Mouse (Mus musculus) forebrain, embryonic 13.5 days (tissue): ENCODE measurements around the gene Trip12. TPM values are rescaled to one million over a fixed set of nuclear protein-coding genes. Genes with fewer than 3 reads are reported as not detected.
A peak's percentile ranks its signal among the peaks of the same experiment; 100 is the strongest.

ENCODE experiments used
- ATAC-seq: fragments of 200-750 bp; cut with Nextera tagmentation; 2 replicates; pipeline ENCODE4 v1.8.0; 2017
- H3K27ac ChIP-seq: fragments of 300-500 bp; sonication (generic); 2 replicates; pipeline ENCODE4 v1.5.1; 2015; ENCODE audit warnings: inconsistent platforms, mild to moderate bottlenecking, moderate library complexity
- H3K27me3 ChIP-seq: fragments of 300-500 bp; sonication (generic); 2 replicates; pipeline ENCODE4 v1.6.1; 2015; ENCODE audit warnings: mild to moderate bottlenecking, inconsistent platforms
- H3K36me3 ChIP-seq: fragments of 300-500 bp; sonication (generic); 2 replicates; pipeline ENCODE4 v1.6.1; 2015; ENCODE audit warnings: mild to moderate bottlenecking, inconsistent platforms; ENCODE audit not compliant: poor library complexity, severe bottlenecking
- H3K4me1 ChIP-seq: fragments of 300-500 bp; sonication (generic); 2 replicates; pipeline ENCODE4 v1.6.1; 2015; ENCODE audit warnings: inconsistent platforms
- H3K4me2 ChIP-seq: fragments of 300-500 bp; sonication (generic); 2 replicates; pipeline ENCODE4 v1.6.1; 2015; ENCODE audit warnings: inconsistent platforms, mild to moderate bottlenecking, moderate library complexity
- H3K4me3 ChIP-seq: fragments of 300-500 bp; sonication (generic); 2 replicates; pipeline ENCODE4 v1.5.1; 2015; ENCODE audit warnings: mild to moderate bottlenecking, inconsistent platforms
- H3K9ac ChIP-seq: fragments of 300-500 bp; sonication (generic); 2 replicates; pipeline ENCODE4 v1.6.1; 2015; ENCODE audit warnings: mild to moderate bottlenecking, inconsistent platforms
- H3K9me3 ChIP-seq: fragments of 300-500 bp; sonication (generic); replicated peaks from 2 replicates; pipeline ENCODE4 v1.6.1; 2016; ENCODE audit warnings: inconsistent platforms
- WGBS: fragments of 180-500 bp; shearing (Covaris S2); methylation state at CpG from one replicate; pipeline ENCODE4 v1.1.7; 2015; 5-methylcytosine and 5-hydroxymethylcytosine counted together
- polyA plus RNA-seq: library from polyadenylated mRNA; unstranded; fragments of >200 nt; fragmentation: Nextera tagmentation; extraction: Ambion mirVana; gene quantifications from 2 replicates; pipeline ENCODE4 v1.2.1, GENCODE M21; 2015

Gene Trip12
- polyA plus RNA-seq, 1 experiment from 2014 or later = 66.3 TPM

GRCm38 (mm10) chr1:84837523-84838145 is 2.7 kb downstream of the Trip12 start:
- no peak overlapping the region for H3K27ac ChIP-seq
- H3K4me2 ChIP-seq = peak overlapping the region; percentile 78
- WGBS = 9% methylated on average over 20 of the region's 20 CpGs
- H3K4me1 ChIP-seq = peaks cover 33% of the 10 kb centered on the region
- H3K9ac ChIP-seq = peak overlapping the region; percentile 95
- H3K9me3 ChIP-seq = no peaks in the 10 kb centered on the region
- peaks cover 12% of the 10 kb centered on the region for H3K36me3 ChIP-seq
- H3K27me3 ChIP-seq = no peaks in the 10 kb centered on the region
- ATAC-seq = no peak
- H3K4me3 ChIP-seq = peak overlapping the region; percentile 92

GRCm38 (mm10) chr1:84825091-84825490 is 15.2 kb downstream of the Trip12 start:
- ATAC-seq = no peak
- H3K4me1 ChIP-seq = no peaks in the 10 kb centered on the region
- H3K4me2 ChIP-seq = no peak overlapping the region
- no peak overlapping the region for H3K27ac ChIP-seq
- 92% methylated on average over 2 of the region's 2 CpGs for WGBS
- H3K36me3 ChIP-seq = peaks cover 22% of the 10 kb centered on the region
- no peaks in the 10 kb centered on the region for H3K27me3 ChIP-seq
- no peak overlapping the region for H3K9ac ChIP-seq
- no peak overlapping the region for H3K4me3 ChIP-seq
- no peaks in the 10 kb centered on the region for H3K9me3 ChIP-seq

- H3K36me3 ChIP-seq = peaks cover 11% of the 10 kb centered on the region
- H3K4me2 ChIP-seq = no peak overlapping the region
- no peaks in the 10 kb centered on the region for H3K9me3 ChIP-seq
- H3K4me3 ChIP-seq = no peak overlapping the region
- no peak for ATAC-seq
- no peak overlapping the region for H3K27ac ChIP-seq
- no peak overlapping the region for H3K9ac ChIP-seq
- H3K27me3 ChIP-seq = no peaks in the 10 kb centered on the region
- H3K4me1 ChIP-seq = no peaks in the 10 kb centered on the region
- WGBS = 95% methylated on average over 1 of the region's 1 CpGs
Measured at GRCm38 (mm10) chr1:84817596-84817995, 22.7 kb downstream of the Trip12 start.

- WGBS = 83% methylated on average over 1 of the region's 1 CpGs
- H3K4me1 ChIP-seq = no peaks in the 10 kb centered on the region
- ATAC-seq = no peak
Measured at GRCm38 (mm10) chr1:84803788-84804187, 36.5 kb downstream of the Trip12 start.

GRCm38 (mm10) chr1:84799166-84799565 is 41.1 kb downstream of the Trip12 start:
- Histone ChIP-seq H3K4me3 (no peak overlapping the region), H3K27me3 (no peaks in the 10 kb centered on the region), H3K4me1 (no peaks in the 10 kb centered on the region), H3K9ac (no peak overlapping the region), H3K9me3 (no peaks in the 10 kb centered on the region), H3K4me2 (no peak overlapping the region), H3K36me3 (peaks cover under 1% of the 10 kb centered on the region), H3K27ac (no peak overlapping the region)
- ATAC-seq = no peak

More at GRCm38 (mm10) chr1:84803788-84804187, 36.5 kb downstream of the Trip12 start:
- no peaks in the 10 kb centered on the region for H3K36me3 ChIP-seq
- H3K9me3 ChIP-seq = no peaks in the 10 kb centered on the region
- H3K27me3 ChIP-seq = no peaks in the 10 kb centered on the region
- H3K4me2 ChIP-seq = no peak overlapping the region
- H3K27ac ChIP-seq = no peak overlapping the region
- H3K9ac ChIP-seq = no peak overlapping the region
- no peak overlapping the region for H3K4me3 ChIP-seq

- no peaks in the 10 kb centered on the region for H3K9me3 ChIP-seq
- no peak overlapping the region for H3K4me2 ChIP-seq
- no peak for ATAC-seq
- no peak overlapping the region for H3K4me3 ChIP-seq
- WGBS = 92% methylated on average over 7 of the region's 7 CpGs
- H3K9ac ChIP-seq = no peak overlapping the region
- no peak overlapping the region for H3K27ac ChIP-seq
- H3K27me3 ChIP-seq = no peaks in the 10 kb centered on the region
- H3K4me1 ChIP-seq = no peaks in the 10 kb centered on the region
- H3K36me3 ChIP-seq = peaks cover 32% of the 10 kb centered on the region
Measured at GRCm38 (mm10) chr1:84795335-84795734, 45.0 kb downstream of the Trip12 start.

- Histone ChIP-seq H3K9me3 (no peaks in the 10 kb centered on the region), H3K36me3 (peaks cover 53% of the 10 kb centered on the region), H3K27ac (no peak overlapping the region), H3K4me3 (no peak overlapping the region), H3K27me3 (no peaks in the 10 kb centered on the region), H3K4me1 (no peaks in the 10 kb centered on the region), H3K9ac (no peak overlapping the region), H3K4me2 (no peak overlapping the region)
- WGBS = 93% methylated on average over 2 of the region's 2 CpGs
- no peak for ATAC-seq
Measured at GRCm38 (mm10) chr1:84791393-84791792, 48.9 kb downstream of the Trip12 start.

- WGBS = 98% methylated on average over 3 of the region's 3 CpGs
- H3K4me2 ChIP-seq = no peak overlapping the region
- peaks cover 24% of the 10 kb centered on the region; the same call in 1 of the 2 replicates for H3K36me3 ChIP-seq
- no peaks in the 10 kb centered on the region for H3K27me3 ChIP-seq
- H3K4me1 ChIP-seq = no peaks in the 10 kb centered on the region
- no peak overlapping the region for H3K9ac ChIP-seq
- no peak overlapping the region for H3K4me3 ChIP-seq
- H3K27ac ChIP-seq = no peak overlapping the region
- ATAC-seq = no peak
- no peaks in the 10 kb centered on the region for H3K9me3 ChIP-seq
Measured at GRCm38 (mm10) chr1:84780630-84781029, 59.7 kb downstream of the Trip12 start.

- no peak overlapping the region for H3K9ac ChIP-seq
- WGBS = 88% methylated on average over 1 of the region's 1 CpGs
- ATAC-seq = no peak
- no peaks in the 10 kb centered on the region for H3K9me3 ChIP-seq
- peaks cover 21% of the 10 kb centered on the region; the same call in 1 of the 2 replicates for H3K36me3 ChIP-seq
- H3K27ac ChIP-seq = no peak overlapping the region
- H3K4me3 ChIP-seq = no peak overlapping the region
- no peaks in the 10 kb centered on the region for H3K4me1 ChIP-seq
- no peak overlapping the region for H3K4me2 ChIP-seq
- H3K27me3 ChIP-seq = no peaks in the 10 kb centered on the region
Measured at GRCm38 (mm10) chr1:84777455-84777854, 62.9 kb downstream of the Trip12 start.

- Histone ChIP-seq H3K4me3 (no peak overlapping the region), H3K27ac (no peak overlapping the region), H3K27me3 (no peaks in the 10 kb centered on the region), H3K4me1 (no peaks in the 10 kb centered on the region), H3K4me2 (no peak overlapping the region), H3K9me3 (no peaks in the 10 kb centered on the region), H3K36me3 (peaks cover 69% of the 10 kb centered on the region), H3K9ac (no peak overlapping the region)
- WGBS = 91% methylated on average over 4 of the region's 4 CpGs
- ATAC-seq = no peak
Measured at GRCm38 (mm10) chr1:84758843-84759242, 81.5 kb downstream of the Trip12 start.

GRCm38 (mm10) chr1:84742156-84742555 is 98.2 kb downstream of the Trip12 start:
- no peak for ATAC-seq
- no peaks in the 10 kb centered on the region for H3K4me1 ChIP-seq
- no peak overlapping the region for H3K4me3 ChIP-seq
- H3K27me3 ChIP-seq = no peaks in the 10 kb centered on the region
- H3K36me3 ChIP-seq = peaks cover 69% of the 10 kb centered on the region
- 88% methylated on average over 3 of the region's 3 CpGs for WGBS
- H3K27ac ChIP-seq = no peak overlapping the region
- H3K9me3 ChIP-seq = no peaks in the 10 kb centered on the region
- no peak overlapping the region for H3K9ac ChIP-seq
- no peak overlapping the region for H3K4me2 ChIP-seq

- Histone ChIP-seq H3K4me3 (no peak overlapping the region), H3K4me1 (no peaks in the 10 kb centered on the region), H3K27me3 (no peaks in the 10 kb centered on the region), H3K36me3 (peaks cover 71% of the 10 kb centered on the region), H3K27ac (no peak overlapping the region), H3K4me2 (no peak overlapping the region), H3K9me3 (no peaks in the 10 kb centered on the region), H3K9ac (no peak overlapping the region)
- WGBS = 93% methylated on average over 1 of the region's 1 CpGs
- ATAC-seq = no peak
Measured at GRCm38 (mm10) chr1:84740080-84740479, 100.2 kb downstream of the Trip12 start.

GRCm38 (mm10) chr1:84737097-84737496 is 103.2 kb downstream of the Trip12 start:
- Histone ChIP-seq H3K27ac (no peak overlapping the region), H3K36me3 (peaks cover 57% of the 10 kb centered on the region), H3K4me2 (no peak overlapping the region), H3K9ac (no peak overlapping the region), H3K4me3 (no peak overlapping the region), H3K27me3 (no peaks in the 10 kb centered on the region), H3K9me3 (no peaks in the 10 kb centered on the region), H3K4me1 (no peaks in the 10 kb centered on the region)
- ATAC-seq = no peak
- WGBS = 56% methylated on average over 1 of the region's 1 CpGs
